Mouse (Mus musculus): ENCODE measurements at regions not wholly inside any gene's neighbourhood (a gene's known extent, or its start where the extent isn't known, plus 50 kb on each side); places are given as distances from the start of the nearest gene placed in this dataset.
"Not testable (repeated sequence)": the region's sequence is repeated elsewhere in the genome, so short reads cannot be mapped to it uniquely, and the experiment has no call there.

DNA sequence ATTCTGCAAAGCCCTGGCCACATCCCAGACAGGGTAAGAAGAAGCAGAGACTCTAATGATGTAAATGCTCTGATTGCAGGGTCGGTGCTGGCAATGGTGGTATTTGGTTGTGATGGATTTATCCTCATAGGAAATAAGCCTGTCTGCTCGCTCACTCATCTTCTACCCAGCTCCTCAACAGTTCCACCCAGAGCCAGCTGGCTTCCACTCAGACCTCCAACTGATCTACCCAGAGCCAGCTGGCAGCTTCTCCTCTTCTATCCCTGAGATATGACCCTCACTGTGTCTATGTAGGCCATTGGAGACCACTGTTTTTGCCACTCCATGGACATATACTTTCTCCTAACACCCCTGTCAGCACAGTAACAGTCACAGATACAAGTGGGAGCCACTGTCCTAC is 231.4 kb downstream of the Lpin1 start:
- intact Hi-C loops (cut with DNase I), result no loop called here
- DNase-seq (ENCODE audit: low spot score), result no peak

DNA sequence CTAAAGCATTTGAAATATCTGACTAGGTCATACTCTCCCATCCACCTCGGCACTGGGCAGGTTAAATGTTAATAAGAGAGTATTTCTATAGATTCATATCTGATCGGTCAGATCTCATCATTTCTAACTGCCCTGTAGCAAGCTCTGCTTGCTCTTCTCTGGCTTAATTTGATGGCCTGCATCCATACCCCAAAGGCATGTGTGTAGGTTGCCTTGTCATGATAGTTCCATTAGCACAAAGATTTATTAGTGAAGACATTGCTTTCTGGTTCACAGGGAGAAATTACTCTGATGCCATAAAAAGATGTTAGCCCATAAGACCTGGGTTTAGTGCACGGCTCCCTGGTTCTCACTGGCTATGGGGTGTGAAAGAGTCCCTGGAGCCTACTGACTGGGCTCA is 232.3 kb downstream of the Lpin1 start:
- intact Hi-C loops (cut with DNase I), result no loop called here

DNA sequence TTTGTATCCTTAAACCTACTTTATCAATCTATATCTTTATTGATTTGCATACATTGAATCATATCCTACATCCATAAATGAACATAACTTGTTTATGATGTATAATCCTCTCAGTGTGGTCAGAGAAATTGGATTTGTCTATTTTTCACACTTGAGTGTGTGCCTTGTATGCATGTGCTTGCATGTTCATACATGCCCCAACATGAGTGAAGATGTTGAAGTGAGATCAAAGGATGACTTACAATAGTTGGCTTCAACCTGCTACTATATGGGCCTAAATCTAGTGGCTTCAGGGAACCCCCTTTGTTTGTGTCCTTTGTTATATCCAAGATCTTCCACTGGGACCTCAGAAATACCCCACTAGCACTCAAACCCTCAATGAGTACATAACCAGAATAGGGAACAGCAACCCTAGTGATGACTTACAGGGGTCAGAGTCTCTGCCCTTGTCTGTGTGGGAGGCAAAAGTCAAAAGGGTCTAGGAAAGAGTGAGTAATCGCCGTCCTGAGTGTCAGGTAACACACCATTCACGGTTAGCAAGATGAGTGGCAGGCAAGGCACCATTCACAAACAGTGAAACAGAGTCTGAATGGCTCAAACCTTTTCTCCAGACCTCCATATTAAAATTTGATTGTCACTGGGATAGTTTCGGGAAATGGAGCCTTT is 236.3 kb downstream of the Lpin1 start:
- intact Hi-C loops (cut with DNase I), result no loop called here
- DNase-seq (ENCODE audit: low spot score), result no peak

More for the DNA sequence above, 232.3 kb downstream of the Lpin1 start:
- DNase-seq (ENCODE audit: low spot score), result no peak

DNA sequence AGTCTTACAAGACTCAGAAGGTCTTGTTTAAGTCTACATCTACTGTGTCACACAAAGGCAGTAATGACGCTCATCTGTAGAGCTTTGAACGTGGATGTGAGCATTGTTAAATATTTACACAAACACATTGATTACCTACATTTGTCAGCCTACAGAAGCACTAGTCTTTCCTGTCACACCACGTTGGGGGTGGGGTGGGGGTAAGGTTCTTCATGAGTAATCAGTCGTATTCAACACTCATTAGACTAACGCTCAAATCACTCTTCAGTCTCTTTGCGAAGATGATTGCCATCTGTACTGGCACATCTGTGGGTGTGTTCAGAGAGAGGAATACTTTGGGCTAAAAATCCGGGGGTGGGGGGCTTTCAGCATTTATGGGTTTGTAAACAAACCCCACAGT is 240.7 kb downstream of the Lpin1 start:
- no peak for DNase-seq (ENCODE audit: low spot score)
- intact Hi-C loops (cut with DNase I), result no loop called here

DNA sequence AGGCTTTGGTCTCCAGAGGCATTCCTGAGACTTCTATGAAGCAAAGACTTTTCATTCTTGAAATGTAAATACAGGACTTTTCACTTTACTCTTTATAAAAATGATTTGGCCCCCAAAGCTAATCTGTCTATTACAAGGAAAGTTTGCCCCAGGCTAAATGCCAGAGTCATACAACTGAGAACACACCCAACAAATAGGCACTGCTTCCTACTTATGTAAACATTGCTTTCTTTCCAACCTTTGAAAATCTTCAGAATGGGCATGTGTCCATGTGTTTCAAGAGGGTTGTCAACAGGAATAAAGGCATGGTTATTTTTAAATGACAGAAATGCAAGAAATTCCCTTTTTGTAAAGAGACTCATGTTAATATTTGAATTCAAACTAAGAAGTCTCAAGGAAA is 248.4 kb downstream of the Lpin1 start:
- intact Hi-C loops (cut with DNase I), result no loop called here
- DNase-seq (ENCODE audit: low spot score), result no peak

DNA sequence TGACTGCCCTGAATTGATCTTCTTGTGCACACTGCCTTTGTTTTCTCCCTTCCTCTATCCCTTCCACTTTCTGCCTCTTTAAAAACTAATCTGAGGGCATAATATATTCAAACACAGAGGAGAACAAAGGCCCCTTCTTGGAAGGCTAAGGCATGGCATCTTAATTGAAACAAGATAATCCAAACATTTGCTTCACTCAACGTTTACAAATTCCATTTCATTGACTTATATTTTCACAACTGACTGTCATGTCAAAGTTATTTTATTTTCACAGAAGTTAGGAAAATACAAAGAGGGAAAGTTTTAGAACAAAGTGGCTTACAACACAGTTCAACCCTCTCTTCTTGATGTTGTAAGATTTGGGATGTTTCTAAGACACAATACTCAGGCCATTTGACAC is 251.9 kb downstream of the Lpin1 start:
- intact Hi-C loops (cut with DNase I), result no loop called here

DNA sequence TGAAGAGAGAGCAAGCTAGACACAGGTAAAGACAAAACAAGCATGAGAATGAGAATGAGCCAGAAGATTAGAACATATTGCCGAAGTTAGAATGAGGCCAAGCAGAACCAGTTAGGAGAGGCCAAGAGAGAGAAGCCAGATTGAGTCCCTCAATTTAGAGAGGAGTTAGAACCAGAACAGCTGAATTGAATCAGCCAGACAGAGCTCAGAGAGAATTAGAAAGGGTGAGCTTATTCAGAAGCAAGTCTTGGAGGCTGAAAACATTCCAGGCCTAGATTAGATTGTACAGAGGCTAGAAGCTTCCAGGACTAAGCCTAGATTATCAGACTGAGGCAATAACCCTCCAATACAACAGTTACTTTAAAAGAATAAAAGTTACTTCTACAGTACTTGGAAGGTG is 256.1 kb downstream of the Lpin1 start:
- intact Hi-C loops (cut with DNase I), result no loop called here
- no peak for DNase-seq (ENCODE audit: low spot score)

More for the DNA sequence above, 251.9 kb downstream of the Lpin1 start:
- no peak for DNase-seq (ENCODE audit: low spot score)

DNA sequence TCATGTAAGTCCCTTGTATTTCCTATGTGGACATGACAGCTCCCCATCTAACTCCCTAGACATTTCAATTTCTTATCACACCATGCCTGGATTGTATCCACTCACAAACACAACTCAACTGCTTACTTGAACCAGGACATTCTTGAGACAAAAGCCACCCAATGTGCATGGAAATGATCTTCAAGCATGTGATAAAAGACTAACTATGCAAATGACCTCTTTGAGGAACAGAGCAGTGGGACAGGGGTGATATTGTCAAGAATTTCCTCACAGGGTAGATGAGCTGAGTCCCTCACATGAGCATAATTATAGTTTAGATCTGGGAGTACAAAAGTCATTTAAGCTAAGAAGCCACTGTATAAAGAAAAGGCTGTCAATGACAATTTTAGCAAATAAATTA is 259.0 kb downstream of the Lpin1 start:
- intact Hi-C loops (cut with DNase I), result no loop called here

DNA sequence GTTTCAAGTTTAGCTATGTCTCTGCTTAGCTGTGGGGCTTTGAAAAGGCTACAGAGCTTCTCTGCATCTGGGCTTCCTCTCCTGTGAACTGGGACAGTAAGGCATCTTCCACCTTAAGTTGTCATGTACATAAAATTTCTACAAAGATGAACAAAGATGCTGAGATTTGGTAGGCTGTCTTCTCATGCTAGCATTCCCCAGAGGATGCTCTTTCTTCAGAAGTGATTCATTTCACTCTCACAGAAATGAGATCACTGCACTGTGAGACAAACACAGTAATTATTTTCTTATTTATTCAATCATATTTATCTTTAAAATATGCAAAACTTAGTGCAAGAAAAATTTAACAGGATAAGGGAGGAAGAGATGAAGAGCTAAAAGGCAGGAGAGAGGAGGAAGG is 261.5 kb downstream of the Lpin1 start:
- intact Hi-C loops (cut with DNase I), result no loop called here
- DNase-seq (ENCODE audit: low spot score), result no peak

More for the DNA sequence above, 259.0 kb downstream of the Lpin1 start:
- no peak for DNase-seq (ENCODE audit: low spot score)

DNA sequence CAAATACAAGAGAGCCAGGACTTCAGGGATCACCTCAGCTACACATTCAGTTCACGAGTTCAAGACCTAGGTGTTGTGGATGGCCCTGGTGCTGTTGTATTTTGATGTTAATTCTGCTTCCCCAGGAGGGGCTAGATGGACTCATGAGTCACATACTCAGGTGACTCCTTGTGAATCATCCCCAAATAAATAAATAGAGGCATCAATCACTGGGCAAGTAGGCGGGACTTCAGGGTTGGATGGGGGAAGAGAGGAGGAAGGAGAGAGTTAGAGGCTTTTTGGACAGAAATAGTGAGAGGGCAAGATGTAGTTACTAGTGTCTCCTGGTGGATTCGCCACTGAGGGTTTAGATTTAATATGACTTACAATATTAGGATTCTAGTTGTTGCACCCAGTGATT is 266.7 kb downstream of the Lpin1 start:
- DNase-seq (ENCODE audit: low spot score), result no peak
- intact Hi-C loops (cut with DNase I), result no loop called here

DNA sequence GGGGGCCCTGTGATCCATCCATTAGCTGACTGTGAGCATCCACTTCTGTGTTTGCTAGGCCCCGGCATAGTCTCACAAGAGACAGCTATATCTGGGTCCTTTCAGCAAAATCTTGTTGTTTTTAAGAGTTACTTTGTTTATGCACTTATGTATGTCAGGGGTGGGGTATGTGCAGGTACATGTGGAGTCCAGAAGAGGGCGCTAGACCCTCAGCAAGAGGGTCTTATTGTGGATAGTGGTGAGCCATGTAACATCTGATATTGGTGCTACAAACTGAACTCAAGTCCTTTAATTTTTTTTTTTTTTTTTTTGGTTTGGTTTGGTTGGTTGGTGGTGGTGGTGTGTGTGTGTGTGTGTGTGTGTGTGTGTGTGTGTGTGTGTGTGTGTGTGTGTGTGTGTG is 268.7 kb downstream of the Lpin1 start:
- intact Hi-C loops (cut with DNase I); DNase-seq (ENCODE audit: low spot score): not testable (repeated sequence)

DNA sequence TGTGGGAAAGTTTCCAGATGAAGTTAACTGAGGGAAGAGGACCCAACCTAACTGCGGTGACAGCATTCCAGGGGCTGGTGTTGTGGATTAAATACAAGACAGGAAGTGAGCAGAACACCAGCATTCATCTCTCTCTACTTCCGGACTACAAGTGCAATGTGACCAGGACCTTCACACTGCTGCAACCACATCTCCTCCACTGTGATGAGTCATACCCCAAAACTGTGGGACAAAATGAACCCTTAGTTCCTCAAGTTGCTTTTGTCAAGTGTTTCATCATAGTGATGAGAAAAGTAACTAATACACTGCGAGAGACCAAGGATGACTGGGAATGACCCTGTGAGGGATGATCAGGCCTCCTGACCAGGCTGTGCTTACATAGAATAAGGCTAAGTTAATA is 279.3 kb downstream of the Lpin1 start:
- no peak for DNase-seq (ENCODE audit: low spot score)
- intact Hi-C loops (cut with DNase I), result no loop called here

DNA sequence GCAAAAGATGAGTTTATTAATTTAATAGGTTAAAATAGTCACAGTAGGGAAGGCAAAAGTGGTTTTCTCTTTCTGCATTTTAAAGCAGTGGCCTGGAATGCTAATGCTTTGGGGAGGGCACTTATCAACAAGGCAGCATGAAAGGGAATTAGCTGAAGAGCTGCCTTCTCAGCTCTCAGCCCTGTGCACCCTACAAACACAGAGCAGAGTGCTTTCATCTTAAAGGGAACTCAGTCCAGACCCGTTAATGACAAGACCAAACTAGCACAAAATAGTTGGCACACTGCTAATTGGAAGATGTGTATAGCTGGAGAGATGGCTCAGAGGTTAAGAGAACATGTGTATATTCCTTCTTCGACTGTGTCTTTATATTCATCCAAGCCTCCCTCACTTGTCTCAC is 281.6 kb downstream of the Lpin1 start:
- DNase-seq (ENCODE audit: low spot score), result no peak
- intact Hi-C loops (cut with DNase I), result no loop called here

DNA sequence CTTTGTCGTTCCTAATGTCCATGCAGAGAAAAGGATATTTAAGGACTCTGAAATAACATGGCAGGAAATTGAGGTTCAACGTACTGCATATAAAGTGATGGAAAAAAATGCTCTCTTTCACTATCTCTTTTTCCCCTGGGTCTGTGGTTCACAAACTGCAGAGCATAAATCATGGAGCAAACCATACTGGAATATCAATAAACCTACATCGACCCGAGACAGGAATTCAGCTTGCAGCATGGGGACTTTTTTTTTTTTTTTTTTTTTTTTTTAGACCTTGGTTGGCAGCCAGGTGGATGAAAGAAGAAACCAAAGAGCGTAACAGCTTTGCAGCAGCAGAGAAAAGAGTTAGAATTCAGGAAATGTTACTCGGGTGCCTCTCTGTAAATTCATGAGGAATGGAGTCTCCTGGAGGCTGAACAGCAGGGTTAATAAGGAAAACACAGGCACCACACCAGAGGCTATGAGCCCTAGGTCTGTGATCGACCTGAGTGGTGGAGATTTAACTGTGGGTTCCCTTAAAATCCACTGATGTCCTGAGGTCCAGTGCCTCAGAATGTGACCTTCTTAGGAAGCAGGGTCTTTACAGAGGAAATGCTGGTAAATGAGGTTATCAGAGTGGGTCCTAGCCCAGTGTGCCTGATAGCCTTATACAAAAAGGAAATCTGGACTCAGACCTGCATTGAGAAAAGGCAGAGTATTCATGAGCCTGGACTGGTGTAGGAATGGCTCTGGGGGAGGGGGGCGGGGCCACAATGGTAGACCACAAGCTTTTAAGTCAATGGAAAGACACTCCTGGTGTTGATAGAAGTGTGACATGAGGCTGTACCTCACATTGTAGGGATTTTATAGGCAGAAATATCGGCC is 290.0 kb downstream of the Lpin1 start:
- intact Hi-C loops (cut with DNase I), result no loop called here
- no peak for DNase-seq (ENCODE audit: low spot score)

DNA sequence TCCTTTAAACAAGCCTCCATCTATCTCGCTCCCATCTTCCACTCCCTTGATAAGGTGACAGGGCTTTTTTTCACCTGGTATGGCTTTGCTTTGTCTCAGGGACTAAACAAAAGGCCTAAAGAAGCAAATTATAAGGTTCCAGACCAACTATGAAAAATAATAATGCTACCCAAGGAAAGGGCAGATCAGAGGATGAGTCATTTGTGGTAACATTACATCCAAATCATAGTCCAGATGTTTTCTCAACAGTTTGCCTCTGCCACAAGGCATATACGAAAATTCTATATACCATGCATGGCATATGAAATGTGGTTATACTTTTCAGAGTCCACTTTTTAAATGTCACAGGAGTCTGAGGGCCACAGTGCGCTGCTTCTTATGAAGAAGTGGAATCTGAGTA is 302.7 kb downstream of the Lpin1 start:
- DNase-seq (ENCODE audit: low spot score), result no peak
- intact Hi-C loops (cut with DNase I), result no loop called here

DNA sequence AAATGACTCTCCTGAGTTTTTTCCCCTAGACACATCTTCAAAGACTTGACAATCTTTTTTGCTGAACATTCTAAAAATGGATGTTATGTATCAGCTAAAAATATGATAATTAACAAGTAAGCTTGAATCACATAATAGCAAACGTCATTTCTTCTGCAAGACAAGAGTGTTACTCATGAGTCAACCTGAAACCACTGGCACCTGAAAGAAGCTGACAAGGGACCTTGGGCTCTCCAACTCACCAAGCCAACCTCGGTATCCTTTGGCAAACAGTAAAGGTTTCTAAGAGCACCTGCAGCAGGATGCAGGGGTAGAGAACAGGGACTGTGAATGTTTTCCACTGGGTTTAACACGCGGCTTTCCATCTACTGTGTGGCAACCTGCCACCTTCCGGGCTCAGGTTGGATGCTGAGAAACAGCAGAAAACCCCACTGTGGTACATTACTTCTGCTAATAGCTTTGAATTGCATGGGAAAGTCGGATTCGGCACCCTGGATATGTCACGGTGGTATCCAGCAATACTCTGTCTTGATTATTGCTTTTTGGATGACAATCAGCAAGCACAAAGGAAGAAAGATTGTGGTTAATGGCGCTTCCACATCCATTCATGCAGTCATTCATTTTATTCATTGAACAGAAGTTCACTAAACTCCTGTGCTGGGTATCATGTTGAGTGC is 305.9 kb downstream of the Lpin1 start:
- intact Hi-C loops (cut with DNase I), result no loop called here
- DNase-seq (ENCODE audit: low spot score), result no peak

DNA sequence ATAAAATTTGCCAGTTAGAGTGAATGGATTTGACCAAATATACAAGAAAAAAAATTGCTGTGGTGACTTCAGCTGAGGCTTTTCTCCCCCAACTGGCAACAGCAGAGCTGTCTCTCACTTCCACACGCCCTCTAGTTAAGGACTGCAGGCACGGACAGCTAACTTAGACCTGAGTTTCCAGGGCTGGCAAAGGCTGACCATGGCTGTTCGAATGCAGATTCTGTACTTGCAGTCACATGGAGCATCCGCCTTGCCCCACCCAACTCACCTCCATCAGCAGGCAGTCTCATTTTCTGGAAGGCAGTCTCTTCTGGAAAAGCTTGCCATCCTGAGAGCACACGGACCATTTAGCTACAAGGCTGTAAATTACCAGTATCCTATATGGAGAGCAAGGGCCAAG is 325.7 kb downstream of the Lpin1 start:
- DNase-seq (ENCODE audit: low spot score), result no peak
- intact Hi-C loops (cut with DNase I), result no loop called here

DNA sequence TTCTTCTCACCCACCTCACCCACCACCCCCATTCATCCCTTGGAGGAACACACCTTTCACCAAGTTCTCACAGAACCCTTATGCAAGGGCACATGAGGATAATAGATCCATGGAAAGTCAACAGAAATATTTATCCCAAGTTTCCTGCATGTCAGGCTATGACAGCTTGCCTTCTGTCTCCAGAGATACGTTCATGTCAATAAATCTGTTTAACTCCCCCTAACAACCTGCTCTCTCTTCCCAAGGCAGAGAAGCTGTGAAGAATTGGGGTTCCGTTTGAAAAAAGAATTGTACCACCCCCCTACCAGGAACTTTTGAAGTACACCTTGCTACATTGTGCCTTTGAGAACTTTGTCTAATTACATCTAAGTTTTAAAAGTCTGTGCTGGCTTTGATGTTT is 331.6 kb downstream of the Lpin1 start:
- intact Hi-C loops (cut with DNase I), result no loop called here
- DNase-seq (ENCODE audit: low spot score), result no peak

DNA sequence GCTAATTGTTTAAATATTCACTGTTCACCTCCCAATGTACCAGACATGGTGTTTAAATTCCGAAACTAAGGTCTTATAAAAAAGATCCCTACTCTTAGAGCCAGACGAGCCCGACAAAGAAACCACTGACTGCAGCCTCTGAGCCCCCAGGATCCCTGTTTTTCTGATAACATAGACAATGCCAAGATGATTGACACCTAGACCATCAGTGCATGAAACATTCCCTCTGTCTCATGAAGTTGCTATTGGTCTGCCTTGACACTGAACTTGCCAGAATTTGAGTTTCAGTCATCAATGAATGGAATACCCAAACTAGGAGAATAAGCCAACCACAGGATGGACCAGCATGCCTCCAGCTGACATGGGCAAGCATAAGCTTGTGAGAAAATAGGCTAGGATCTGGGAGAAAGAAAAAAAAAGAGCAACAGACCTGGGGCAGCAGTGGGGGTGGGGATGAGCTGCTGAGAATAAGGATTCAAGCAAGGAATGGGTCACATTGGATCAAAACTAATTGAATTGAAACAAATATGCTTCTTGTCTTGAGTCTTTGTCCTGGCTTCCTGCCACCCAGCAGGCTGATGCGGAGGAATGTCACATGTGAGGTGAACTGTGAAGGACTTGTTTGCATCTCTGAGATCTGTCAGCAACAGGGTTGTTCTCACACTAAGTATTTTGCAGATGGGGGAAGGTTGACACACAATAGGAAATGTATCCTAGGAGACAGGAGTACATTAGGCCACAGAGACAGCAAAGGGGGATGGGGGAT is 333.0 kb downstream of the Lpin1 start:
- DNase-seq (ENCODE audit: low spot score), result no peak
- intact Hi-C loops (cut with DNase I), result no loop called here

DNA sequence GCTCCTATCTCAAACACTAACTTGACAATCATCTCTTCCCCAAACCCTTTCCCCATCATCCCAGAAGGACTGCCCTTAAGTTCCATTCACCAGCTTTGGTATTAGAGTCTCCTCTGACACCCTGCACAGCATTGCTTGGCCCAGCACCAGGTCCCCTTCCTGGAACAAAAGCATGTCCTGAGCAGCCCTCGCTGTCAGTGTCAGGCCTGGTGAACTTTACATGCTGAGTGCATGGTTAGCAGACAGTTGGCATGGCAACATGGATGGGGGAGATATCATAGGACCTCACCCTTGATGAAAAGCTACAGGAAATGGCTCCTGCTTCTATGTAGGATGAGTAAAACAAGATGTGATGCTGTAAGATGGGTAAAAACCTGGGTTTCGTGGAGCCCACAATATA is 333.6 kb downstream of the Lpin1 start:
- intact Hi-C loops (cut with DNase I), result no loop called here
- DNase-seq (ENCODE audit: low spot score), result no peak
